Mouse (Mus musculus) embryonic fibroblast, embryonic 13.5 days (primary cell): ENCODE data around the gene Vrtn. TPM values are rescaled to one million over a fixed set of nuclear protein-coding genes. Genes with fewer than 3 reads are reported as not detected.

Source experiments
- H3K27ac ChIP-seq: 2 replicates; pipeline ENCODE4 v1.5.1; 2012; ENCODE audit warnings: low read length, control low read depth, inconsistent platforms; ENCODE audit not compliant: insufficient read depth
- H3K4me1 ChIP-seq: 2 replicates; pipeline ENCODE4 v1.6.1; 2011; ENCODE audit warnings: low read length; ENCODE audit not compliant: control insufficient read depth, insufficient read depth
- H3K4me3 ChIP-seq: 2 replicates; pipeline ENCODE4 v1.5.1; 2011; ENCODE audit warnings: mild to moderate bottlenecking, control low read depth, low read length; ENCODE audit not compliant: insufficient read depth
- CTCF ChIP-seq: IDR thresholded peaks from 2 replicates; pipeline ENCODE4 v1.5.1; 2011; ENCODE audit warnings: mild to moderate bottlenecking, control low read depth, low read length, moderate library complexity, borderline replicate concordance; ENCODE audit not compliant: insufficient read depth
- POLR2A ChIP-seq: IDR thresholded peaks from 2 replicates; pipeline ENCODE4 v1.6.1; 2011; ENCODE audit warnings: low read depth, mild to moderate bottlenecking, control low read depth, low read length, moderate library complexity
- polyA plus RNA-seq: library from polyadenylated mRNA; stranded (reverse); fragments of >200 nt; gene quantifications from 2 replicates; pipeline ENCODE4 v1.2.4, GENCODE M21; 2011; ENCODE audit warnings: low read depth; ENCODE audit not compliant: missing spikeins, insufficient read length

The Vrtn gene
- polyA plus RNA-seq, 1 experiment = not detected

DNA sequence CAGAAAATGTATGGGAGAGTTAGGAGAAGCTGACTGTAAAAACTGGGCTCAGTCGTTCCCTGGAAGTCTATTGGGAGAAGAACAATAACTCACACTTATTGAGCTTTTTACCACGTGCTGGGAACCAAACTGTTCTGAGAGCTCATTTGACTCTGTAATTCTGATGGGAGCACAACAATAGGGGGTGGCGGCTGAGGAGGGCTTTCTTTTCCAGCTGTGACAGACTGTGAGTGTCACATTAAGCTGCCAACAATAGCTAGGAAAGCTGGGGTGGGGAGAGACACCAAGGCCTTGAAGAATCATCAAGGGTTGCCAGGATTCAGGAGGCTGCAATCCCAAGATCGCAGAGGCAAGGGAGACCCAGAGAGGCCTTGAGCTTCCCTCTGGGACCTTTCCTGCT, 45.4 kb downstream of the Vrtn start:
- H3K4me3 ChIP-seq = no peak overlapping the region
- no peak overlapping the region for H3K27ac ChIP-seq
- no peaks in the 10 kb centered on the region for H3K4me1 ChIP-seq
- TF ChIP-seq CTCF = no peak

DNA sequence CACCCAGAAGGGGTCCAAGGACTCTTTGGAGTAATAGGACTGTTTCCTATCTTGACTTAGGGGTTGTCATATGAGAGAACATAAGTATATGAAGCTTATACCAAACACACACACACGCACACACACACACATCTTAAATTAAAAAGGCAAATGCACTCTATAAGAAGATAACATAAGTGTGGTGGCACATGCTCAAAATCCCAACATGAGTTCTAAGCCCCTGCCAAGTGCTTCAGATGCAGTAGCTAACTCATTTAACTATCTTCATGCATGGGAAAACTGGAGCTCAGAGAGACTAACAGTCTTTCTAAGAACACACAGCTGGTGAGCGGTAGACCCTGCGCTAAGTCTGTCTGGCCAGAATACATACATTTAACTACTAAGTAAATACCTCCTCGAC, 46.7 kb downstream of the Vrtn start:
- TF ChIP-seq POLR2A = no peak
- Histone ChIP-seq H3K4me1 (no peaks in the 10 kb centered on the region), H3K4me3 (no peak overlapping the region), H3K27ac (no peak overlapping the region)

DNA sequence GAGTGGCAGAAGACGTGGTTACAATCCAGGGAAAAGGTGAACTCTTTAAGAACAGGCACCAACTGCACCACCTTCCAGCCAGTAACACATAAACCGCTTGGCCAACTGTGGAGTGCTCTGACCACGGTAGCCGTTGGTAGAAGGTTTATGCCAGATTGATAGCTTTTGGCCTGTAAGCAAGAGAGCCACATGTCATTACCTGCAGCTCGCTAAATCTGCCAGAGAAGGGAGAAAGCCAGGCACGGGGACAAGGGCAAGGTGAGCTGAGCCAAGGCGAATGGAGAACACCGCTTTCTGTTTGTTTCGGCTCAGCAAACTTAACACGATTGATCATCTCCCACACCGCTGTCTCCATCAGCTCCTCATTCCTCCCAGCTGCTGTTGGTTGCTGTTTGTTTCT, 48.2 kb downstream of the Vrtn start:
- TF ChIP-seq CTCF = no peak
- TF ChIP-seq POLR2A = no peak

DNA sequence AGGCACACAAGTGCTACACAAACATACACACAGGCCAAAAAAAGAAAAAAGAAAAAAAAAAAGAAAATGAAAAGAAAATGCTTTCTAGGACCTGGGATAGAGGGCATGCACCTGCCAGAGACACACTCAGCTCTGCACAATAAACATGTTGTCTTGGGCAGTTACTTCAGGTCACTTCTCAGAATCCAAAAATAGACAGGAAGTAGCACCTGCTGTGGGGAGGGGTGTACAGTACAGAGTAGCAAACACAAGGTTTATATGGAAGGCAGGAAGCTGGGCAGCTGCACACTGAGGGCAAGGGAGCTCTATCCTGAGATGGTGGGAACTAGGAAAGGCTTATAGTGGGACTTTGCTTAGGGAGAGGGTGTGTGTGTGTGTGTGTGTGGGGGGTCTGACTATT, 50.5 kb downstream of the Vrtn start:
- Histone ChIP-seq H3K27ac (no peak overlapping the region), H3K4me3 (no peak overlapping the region), H3K4me1 (no peaks in the 10 kb centered on the region)
- no peak for TF ChIP-seq CTCF
- no peak for TF ChIP-seq POLR2A

More for the DNA sequence above, 48.2 kb downstream of the Vrtn start:
- Histone ChIP-seq H3K4me1 (no peaks in the 10 kb centered on the region), H3K27ac (no peak overlapping the region), H3K4me3 (no peak overlapping the region)

DNA sequence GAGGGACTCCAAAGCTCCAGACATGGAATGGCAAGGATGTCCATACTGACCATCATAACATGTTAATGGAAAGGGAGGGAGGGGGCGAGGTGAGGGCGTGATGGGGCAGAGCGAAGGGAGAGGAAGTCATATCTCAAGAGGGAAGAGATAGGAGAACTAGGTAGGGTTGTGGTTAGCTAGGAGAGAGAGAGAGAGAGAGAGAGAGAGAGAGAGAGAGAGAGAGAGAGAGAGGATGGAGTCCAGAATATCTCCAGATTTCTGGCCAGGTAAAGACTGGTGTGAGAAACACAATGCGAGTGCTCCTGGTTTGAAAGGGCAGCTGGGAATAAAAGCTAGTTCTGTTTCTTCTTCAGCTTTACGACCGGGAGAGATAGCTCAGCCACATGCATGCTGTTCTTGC, 51.3 kb downstream of the Vrtn start:
- no peaks in the 10 kb centered on the region for H3K4me1 ChIP-seq
- no peak overlapping the region for H3K27ac ChIP-seq
- no peak overlapping the region for H3K4me3 ChIP-seq
- TF ChIP-seq CTCF (no peak), POLR2A (no peak)

DNA sequence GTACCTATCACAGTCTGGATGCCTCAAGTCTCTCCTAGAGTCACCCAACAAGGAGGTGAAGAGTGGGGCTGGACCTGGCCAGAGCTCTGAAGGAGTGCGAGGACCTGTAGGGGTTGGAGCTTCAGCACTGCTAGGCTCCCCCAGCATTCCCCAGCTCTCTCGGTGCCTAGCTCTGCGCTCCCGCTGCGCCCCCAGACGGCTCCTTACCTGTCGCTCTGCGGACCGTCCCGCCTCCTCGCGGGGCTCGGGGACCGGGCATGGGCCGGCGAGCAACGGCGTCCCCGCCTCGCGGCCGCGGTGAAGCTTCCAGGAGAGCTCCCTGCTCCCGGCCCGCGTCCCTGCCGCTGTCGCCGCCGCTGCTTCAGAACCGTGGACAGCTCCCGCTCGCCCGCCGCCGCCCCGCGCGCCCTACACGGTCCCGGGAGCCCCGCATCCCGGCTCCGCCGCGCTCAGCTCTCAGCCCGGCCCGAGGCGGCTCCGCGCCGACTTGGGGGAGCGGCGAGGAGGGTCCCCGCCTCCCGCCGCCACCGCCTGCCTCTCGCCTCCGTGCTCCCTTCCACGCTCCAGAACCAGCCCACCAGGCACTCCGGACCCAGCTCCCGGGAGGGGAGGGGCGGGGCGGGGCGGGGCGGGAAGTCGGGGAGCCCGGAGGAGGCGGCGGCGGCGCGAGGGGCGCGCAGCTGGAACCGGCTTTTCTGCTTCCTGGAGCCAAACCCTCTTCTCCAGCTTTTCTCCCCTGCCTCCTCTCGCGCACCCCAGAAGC, 57.7 kb downstream of the Vrtn start, which contains the start of gene Syndig1l:
Gene Syndig1l (minus strand): TSS at position 513 of the 763 bp plus-strand sequence.
- no peak within 1 kb of the TSS for H3K27ac ChIP-seq
- H3K4me3 ChIP-seq = peak within 1 kb of the TSS; percentile 30
- TF ChIP-seq POLR2A (no peak), CTCF (no peak)
- H3K4me1 ChIP-seq = no peaks in the 10 kb centered on the region

Other genes starting within 250 kb of the Vrtn start
- 13.7 and 14.6 TPM in 2 replicates for gene Entpd5, start 232.0 kb upstream of the Vrtn start, polyA plus RNA-seq
- gene Bbof1, start 231.9 kb upstream of the Vrtn start, polyA plus RNA-seq = 0.22 and 0.95 TPM in 2 replicates
- gene Rnf113a2, start 223.8 kb upstream of the Vrtn start, polyA plus RNA-seq = 14.8 and 15.8 TPM in 2 replicates
- 14.2 and 19.1 TPM in 2 replicates for gene Aldh6a1, start 190.0 kb upstream of the Vrtn start, polyA plus RNA-seq
- 10.3 and 14.5 TPM in 2 replicates for gene Lin52, start 189.6 kb upstream of the Vrtn start, polyA plus RNA-seq
- gene Vsx2, start 71.3 kb upstream of the Vrtn start, polyA plus RNA-seq = not detected in 2 replicates
- 14.7 and 18.2 TPM in 2 replicates for gene Abcd4, start 23.6 kb upstream of the Vrtn start, polyA plus RNA-seq
- gene Syndig1l, start 57.8 kb downstream of the Vrtn start, polyA plus RNA-seq = not detected in 2 replicates
- 203 and 205 TPM in 2 replicates for gene Npc2, start 132.1 kb downstream of the Vrtn start, polyA plus RNA-seq
- gene Isca2, start 132.2 kb downstream of the Vrtn start, polyA plus RNA-seq = 44.7 and 50.5 TPM in 2 replicates
- 182 and 264 TPM in 2 replicates for gene Ltbp2, start 235.5 kb downstream of the Vrtn start, polyA plus RNA-seq